Mouse (Mus musculus) embryonic facial prominence, embryonic 13.5 days (tissue): ENCODE data around the gene Psmd13. TPM values are rescaled to one million over a fixed set of nuclear protein-coding genes. Genes with fewer than 3 reads are reported as not detected.

ENCODE experiments used
- ATAC-seq: fragments of 200-750 bp; cut with Nextera tagmentation; 2 replicates; pipeline ENCODE4 v1.8.0; 2017; ENCODE audit warnings: low read depth; ENCODE audit not compliant: insufficient number of reproducible peaks, insufficient read depth, low FRiP score, low TSS enrichment
- H3K27ac ChIP-seq: fragments of 300-500 bp; sonication (generic); 2 replicates; pipeline ENCODE4 v1.5.1; 2015; ENCODE audit warnings: moderate library complexity, mild to moderate bottlenecking, inconsistent platforms
- H3K27me3 ChIP-seq: fragments of 300-500 bp; sonication (generic); 2 replicates; pipeline ENCODE4 v1.6.1; 2015; ENCODE audit warnings: mild to moderate bottlenecking, inconsistent platforms
- H3K36me3 ChIP-seq: fragments of 300-500 bp; sonication (generic); 2 replicates; pipeline ENCODE4 v1.6.1; 2015; ENCODE audit warnings: mild to moderate bottlenecking, inconsistent platforms
- H3K4me1 ChIP-seq: fragments of 300-500 bp; sonication (generic); 2 replicates; pipeline ENCODE4 v1.6.1; 2015; ENCODE audit warnings: inconsistent platforms
- H3K4me2 ChIP-seq: fragments of 300-500 bp; sonication (generic); 2 replicates; pipeline ENCODE4 v1.6.1; 2015; ENCODE audit warnings: moderate library complexity, mild to moderate bottlenecking, inconsistent platforms
- H3K4me3 ChIP-seq: fragments of 300-500 bp; sonication (generic); 2 replicates; pipeline ENCODE4 v1.5.1; 2015; ENCODE audit warnings: mild to moderate bottlenecking, inconsistent platforms
- H3K9ac ChIP-seq: fragments of 300-500 bp; sonication (generic); 2 replicates; pipeline ENCODE4 v1.6.1; 2015; ENCODE audit warnings: mild to moderate bottlenecking, inconsistent platforms
- H3K9me3 ChIP-seq: fragments of 300-500 bp; sonication (generic); 2 replicates; pipeline ENCODE4 v1.6.1; 2016; ENCODE audit warnings: inconsistent platforms
- WGBS: fragments of 180-500 bp; shearing (Covaris S2); methylation state at CpG from one replicate; pipeline ENCODE4 v1.1.7; 2015; ENCODE audit warnings: mixed read lengths; 5-methylcytosine and 5-hydroxymethylcytosine counted together
- polyA plus RNA-seq: library from polyadenylated mRNA; unstranded; fragments of >200 nt; fragmentation: Nextera tagmentation; extraction: Ambion mirVana; gene quantifications from 2 replicates; pipeline ENCODE4 v1.2.1, GENCODE M21; 2015

The Psmd13 gene
- polyA plus RNA-seq, 1 experiment from 2014 or later: 261 TPM

GRCm38 (mm10) chr7:140939669-140940171 lies 58.0 kb downstream of the Psmd13 start:
- Histone ChIP-seq H3K4me3 (no peak overlapping the region), H3K36me3 (peaks cover 8% of the 10 kb centered on the region), H3K27ac (peak overlapping the region; percentile 84), H3K27me3 (peaks cover 8% of the 10 kb centered on the region; the same call in 1 of the 2 replicates), H3K9ac (peak overlapping the region; percentile 54; the same call in 1 of the 2 replicates), H3K4me2 (peak overlapping the region; percentile 44), H3K4me1 (peaks cover 41% of the 10 kb centered on the region), H3K9me3 (no peaks in the 10 kb centered on the region)
- 3% methylated on average over 8 of the region's 8 CpGs for WGBS
- ATAC-seq: no peak

- peaks cover 25% of the 10 kb centered on the region for H3K36me3 ChIP-seq
- peak within 1 kb of the TSS; percentile 75 for H3K4me2 ChIP-seq
- H3K9me3 ChIP-seq: no peaks in the 10 kb centered on the region
- peaks cover 41% of the 10 kb centered on the region for H3K4me1 ChIP-seq
- peak within 1 kb of the TSS; percentile 94 for H3K27ac ChIP-seq
- ATAC-seq: peak; percentile 82
- H3K9ac ChIP-seq: peak within 1 kb of the TSS; percentile 87
- 0 out of 2 replicates have a peak, but pooled peaks cover 4% of the 10 kb centered on the region for H3K27me3 ChIP-seq
- peak within 1 kb of the TSS; percentile 57 for H3K4me3 ChIP-seq
- 3% methylated on average over 33 of the region's 33 CpGs for WGBS
Observed at GRCm38 (mm10) chr7:140941222-140942051, 59.7 kb downstream of the Psmd13 start, which contains the start of gene Pgghg. Gene Pgghg, plus strand, starts transcription at chr7:140941391.

GRCm38 (mm10) chr7:140942341-140942740 lies 60.6 kb downstream of the Psmd13 start:
- WGBS: 58% methylated on average over 9 of the region's 9 CpGs
- H3K4me3 ChIP-seq: peak overlapping the region; percentile 57
- H3K4me1 ChIP-seq: peaks cover 41% of the 10 kb centered on the region
- peak overlapping the region; percentile 94 for H3K27ac ChIP-seq
- H3K9me3 ChIP-seq: no peaks in the 10 kb centered on the region
- H3K4me2 ChIP-seq: peak overlapping the region; percentile 75
- H3K36me3 ChIP-seq: peaks cover 34% of the 10 kb centered on the region
- H3K9ac ChIP-seq: peak overlapping the region; percentile 87
- no peaks in the 10 kb centered on the region for H3K27me3 ChIP-seq
- no peak for ATAC-seq

DNA sequence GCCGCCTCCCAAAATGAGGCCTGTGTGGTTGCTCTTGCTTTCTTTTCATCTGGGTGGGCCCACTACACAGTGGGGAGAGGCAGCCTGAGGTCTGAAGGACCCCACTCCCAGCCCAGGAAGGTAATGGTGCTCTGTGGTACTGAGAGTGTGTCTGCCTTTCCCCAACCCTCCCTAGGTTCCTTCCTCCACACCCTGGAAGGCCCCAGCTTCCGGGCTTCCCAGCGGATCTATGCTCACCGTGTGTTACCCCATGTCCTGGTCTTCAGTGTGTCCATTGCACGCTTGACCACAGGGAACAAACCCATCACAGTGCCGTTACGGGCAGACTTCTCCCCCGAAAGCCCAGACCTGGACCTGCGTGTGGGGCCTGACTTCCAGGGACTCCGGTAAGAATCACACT lies 61.0 kb downstream of the Psmd13 start:
- no peak for ATAC-seq
- peaks cover 39% of the 10 kb centered on the region for H3K36me3 ChIP-seq

GRCm38 (mm10) chr7:140943356-140943755 lies 61.6 kb downstream of the Psmd13 start:
- no peaks in the 10 kb centered on the region for H3K9me3 ChIP-seq
- no peaks in the 10 kb centered on the region for H3K27me3 ChIP-seq
- peaks cover 44% of the 10 kb centered on the region for H3K36me3 ChIP-seq
- 84% methylated on average over 4 of the region's 4 CpGs for WGBS
- H3K4me3 ChIP-seq: no peak overlapping the region
- peak overlapping the region; percentile 94; the same call in 1 of the 2 replicates for H3K27ac ChIP-seq
- H3K4me2 ChIP-seq: no peak overlapping the region
- H3K4me1 ChIP-seq: peaks cover 41% of the 10 kb centered on the region
- H3K9ac ChIP-seq: peak overlapping the region; percentile 0; the same call in 1 of the 2 replicates
- ATAC-seq: no peak

More for the DNA sequence above, 61.0 kb downstream of the Psmd13 start:
- Histone ChIP-seq H3K4me3 (no peak overlapping the region), H3K4me1 (peaks cover 41% of the 10 kb centered on the region), H3K9ac (peak overlapping the region; percentile 0; the same call in 1 of the 2 replicates), H3K27me3 (no peaks in the 10 kb centered on the region), H3K27ac (peak overlapping the region; percentile 94), H3K9me3 (no peaks in the 10 kb centered on the region), H3K4me2 (peak overlapping the region; percentile 75)
- WGBS: 90% methylated on average over 10 of the region's 10 CpGs

DNA sequence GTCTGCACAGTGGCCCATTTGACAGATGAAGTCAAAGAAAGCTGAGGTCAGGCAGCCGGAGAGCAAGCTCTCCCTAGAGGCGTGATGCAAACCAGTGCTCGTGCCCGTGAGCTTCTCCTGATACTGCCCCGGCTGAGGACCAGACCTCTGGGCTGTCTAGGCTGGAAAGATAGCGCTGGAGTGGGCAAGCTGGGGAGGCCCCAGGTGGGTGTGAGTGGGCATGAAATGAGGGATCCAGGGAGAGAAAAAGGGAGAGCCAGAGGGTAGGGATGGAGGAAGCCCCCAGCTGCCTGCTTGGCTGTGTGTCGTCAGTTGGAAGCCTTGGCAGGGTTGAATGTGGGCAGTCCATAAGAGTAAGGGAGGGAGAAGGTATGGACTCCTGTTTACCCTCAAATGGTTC lies 62.5 kb downstream of the Psmd13 start:
- Histone ChIP-seq H3K36me3 (peaks cover 53% of the 10 kb centered on the region), H3K27ac (no peak overlapping the region), H3K4me2 (no peak overlapping the region), H3K9me3 (no peaks in the 10 kb centered on the region), H3K4me1 (peaks cover 37% of the 10 kb centered on the region), H3K27me3 (no peaks in the 10 kb centered on the region), H3K9ac (no peak overlapping the region), H3K4me3 (no peak overlapping the region)
- WGBS: 91% methylated on average over 7 of the region's 7 CpGs
- no peak for ATAC-seq

- Histone ChIP-seq H3K4me2 (no peak overlapping the region), H3K27me3 (no peaks in the 10 kb centered on the region), H3K36me3 (peaks cover 63% of the 10 kb centered on the region), H3K4me1 (peaks cover 30% of the 10 kb centered on the region), H3K9ac (no peak overlapping the region), H3K27ac (no peak overlapping the region), H3K4me3 (no peak overlapping the region), H3K9me3 (no peaks in the 10 kb centered on the region)
- 96% methylated on average over 5 of the region's 5 CpGs for WGBS
- ATAC-seq: no peak
Observed at GRCm38 (mm10) chr7:140945247-140945646, 63.5 kb downstream of the Psmd13 start.

DNA sequence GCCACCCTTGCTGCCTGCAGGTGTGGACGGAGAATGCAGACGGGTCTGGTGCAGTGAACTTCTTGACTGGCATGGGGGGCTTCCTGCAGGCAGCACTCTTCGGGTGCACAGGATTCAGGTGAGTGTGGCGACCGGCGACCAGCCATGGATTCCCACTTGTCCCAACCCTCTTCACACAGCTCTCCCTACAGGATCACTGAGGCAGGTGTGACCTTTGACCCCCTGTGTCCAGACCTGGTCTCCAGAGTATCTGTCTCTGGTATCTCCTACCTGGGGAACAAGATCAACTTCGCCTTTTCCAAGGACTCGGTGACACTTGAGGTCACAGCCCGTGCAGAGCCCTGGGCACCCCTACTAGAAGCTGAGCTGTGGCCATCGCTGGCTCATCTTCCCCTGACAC lies 64.5 kb downstream of the Psmd13 start:
- Histone ChIP-seq H3K27ac (0 out of 2 replicates have a peak overlapping the region, but pooled peaks have one; percentile 16), H3K9me3 (no peaks in the 10 kb centered on the region), H3K4me3 (no peak overlapping the region), H3K9ac (no peak overlapping the region), H3K4me2 (no peak overlapping the region), H3K4me1 (peaks cover 31% of the 10 kb centered on the region), H3K27me3 (no peaks in the 10 kb centered on the region), H3K36me3 (peaks cover 68% of the 10 kb centered on the region)
- WGBS: 88% methylated on average over 10 of the region's 10 CpGs
- no peak for ATAC-seq

GRCm38 (mm10) chr7:140946980-140947379 lies 65.2 kb downstream of the Psmd13 start:
- H3K4me1 ChIP-seq: peaks cover 38% of the 10 kb centered on the region
- no peaks in the 10 kb centered on the region for H3K27me3 ChIP-seq
- H3K4me2 ChIP-seq: no peak overlapping the region
- no peak overlapping the region for H3K9ac ChIP-seq
- no peaks in the 10 kb centered on the region for H3K9me3 ChIP-seq
- H3K27ac ChIP-seq: peak overlapping the region; percentile 16; the same call in 1 of the 2 replicates
- H3K4me3 ChIP-seq: no peak overlapping the region
- H3K36me3 ChIP-seq: peaks cover 72% of the 10 kb centered on the region
- ATAC-seq: no peak
- 68% methylated on average over 7 of the region's 7 CpGs for WGBS

DNA sequence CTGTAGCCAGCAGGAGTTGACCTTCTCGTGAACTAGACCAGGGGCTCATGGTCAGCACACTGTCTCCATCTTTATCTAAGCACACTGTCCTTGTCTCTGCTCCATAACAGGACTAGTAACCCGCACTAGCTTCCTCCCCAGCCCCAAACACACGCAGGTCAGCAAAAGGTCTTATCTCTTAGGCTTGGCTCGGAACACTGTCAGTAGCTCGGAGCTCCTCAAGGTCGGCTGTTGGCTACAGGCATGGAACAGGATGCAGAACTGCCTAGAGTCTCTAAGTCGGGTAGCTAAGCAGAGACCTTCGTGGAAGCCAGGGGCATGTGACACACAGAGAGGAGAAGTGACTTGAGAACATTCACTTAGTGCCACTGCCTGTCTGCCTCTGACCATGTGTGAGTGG lies 66.4 kb downstream of the Psmd13 start:
- Histone ChIP-seq H3K4me1 (peaks cover 38% of the 10 kb centered on the region), H3K36me3 (peaks cover 79% of the 10 kb centered on the region), H3K4me2 (no peak overlapping the region), H3K27ac (0 out of 2 replicates have a peak overlapping the region, but pooled peaks have one; percentile 14), H3K9ac (no peak overlapping the region), H3K27me3 (no peaks in the 10 kb centered on the region), H3K9me3 (no peaks in the 10 kb centered on the region), H3K4me3 (no peak overlapping the region)
- WGBS: 90% methylated on average over 8 of the region's 8 CpGs
- no peak for ATAC-seq
